Mouse (Mus musculus) small intestine, adult 2 months (tissue): ENCODE results near the gene Odr4.

ENCODE experiments used
- CTCF ChIP-seq: fragments of 200-500 bp; IDR thresholded peaks from 2 replicates; pipeline ENCODE4 v1.5.1; 2012; ENCODE audit warnings: low read depth, mild to moderate bottlenecking, control low read depth, inconsistent platforms, low read length, moderate library complexity, mixed read lengths; ENCODE audit not compliant: insufficient replicate concordance, insufficient read length; ENCODE audit errors: extremely low read depth
- POLR2A ChIP-seq: fragments of 200-500 bp; IDR thresholded peaks from 2 replicates; pipeline ENCODE4 v1.6.1; 2012; ENCODE audit warnings: low read depth, mild to moderate bottlenecking, control low read depth, inconsistent platforms, low read length, moderate library complexity

DNA sequence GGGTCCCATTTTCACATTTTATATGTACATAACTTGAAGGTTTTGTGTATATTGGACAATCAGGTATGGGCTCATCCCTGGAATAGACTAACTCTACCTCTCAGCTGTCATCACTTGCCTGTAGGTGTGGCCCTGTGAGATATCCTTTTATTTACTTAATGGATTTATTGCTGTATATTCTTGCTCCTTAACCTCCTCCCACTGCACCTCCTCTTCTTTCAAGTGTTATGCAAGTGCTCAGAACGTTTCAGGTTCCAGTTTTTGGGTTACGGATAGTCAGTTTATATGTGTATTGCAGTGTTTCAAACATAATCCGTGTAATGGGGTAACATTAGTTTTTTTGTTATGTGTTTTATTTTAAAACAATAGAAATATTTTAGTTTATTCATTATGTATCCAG, 45.8 kb upstream of the Odr4 start:
- no peak for TF ChIP-seq POLR2A
- TF ChIP-seq CTCF: no peak
